Mouse (Mus musculus) stomach, postnatal 0 days (tissue): ENCODE results near the gene Mrpl43.

Source experiments
- CTCF ChIP-seq: IDR thresholded peaks from 2 replicates; pipeline ENCODE4 v1.5.1; 2016; ENCODE audit warnings: antibody characterized with exemption, low read depth, mild to moderate bottlenecking, moderate library complexity
- EP300 ChIP-seq: optimal IDR thresholded peaks from 2 replicates; pipeline ENCODE3; 2016; ENCODE audit warnings: antibody characterized with exemption

- TF ChIP-seq CTCF (no peak), EP300 (no peak)
These were observed 6.6 kb downstream of the Mrpl43 start for GRCm38 (mm10) chr19:44999647-45000046.
